Mouse (Mus musculus) hindbrain, embryonic 13.5 days (tissue): ENCODE results near the gene Stat6. TPM values are rescaled to one million over a fixed set of nuclear protein-coding genes. Genes with fewer than 3 reads are reported as not detected.

ENCODE experiments used
- ATAC-seq: fragments of 200-750 bp; cut with Nextera tagmentation; 2 replicates; pipeline ENCODE4 v1.8.0; 2017; ENCODE audit warnings: moderate TSS enrichment; ENCODE audit not compliant: low FRiP score
- H3K27ac ChIP-seq: fragments of 300-500 bp; sonication (generic); 2 replicates; pipeline ENCODE4 v1.5.1; 2015; ENCODE audit warnings: inconsistent platforms, mild to moderate bottlenecking, moderate library complexity
- H3K27me3 ChIP-seq: fragments of 300-500 bp; sonication (generic); 2 replicates; pipeline ENCODE4 v1.6.1; 2015; ENCODE audit warnings: mild to moderate bottlenecking, inconsistent platforms
- H3K36me3 ChIP-seq: fragments of 300-500 bp; sonication (generic); 2 replicates; pipeline ENCODE4 v1.6.1; 2015; ENCODE audit warnings: mild to moderate bottlenecking, inconsistent platforms
- H3K4me1 ChIP-seq: fragments of 300-500 bp; sonication (generic); replicated peaks from 2 replicates; pipeline ENCODE4 v1.6.1; 2015; ENCODE audit warnings: inconsistent platforms
- H3K4me2 ChIP-seq: fragments of 300-500 bp; sonication (generic); 2 replicates; pipeline ENCODE4 v1.6.1; 2015; ENCODE audit warnings: inconsistent platforms, mild to moderate bottlenecking, moderate library complexity
- H3K4me3 ChIP-seq: fragments of 300-500 bp; sonication (generic); 2 replicates; pipeline ENCODE4 v1.5.1; 2015; ENCODE audit warnings: mild to moderate bottlenecking, inconsistent platforms
- H3K9ac ChIP-seq: fragments of 300-500 bp; sonication (generic); 2 replicates; pipeline ENCODE4 v1.6.1; 2015; ENCODE audit warnings: mild to moderate bottlenecking, inconsistent platforms
- H3K9me3 ChIP-seq: fragments of 300-500 bp; sonication (generic); 2 replicates; pipeline ENCODE4 v1.6.1; 2016; ENCODE audit warnings: inconsistent platforms
- WGBS: fragments of 180-500 bp; shearing (Covaris S2); methylation state at CpG from one replicate; pipeline ENCODE4 v1.1.7; 2015; 5-methylcytosine and 5-hydroxymethylcytosine counted together
- polyA plus RNA-seq: library from polyadenylated mRNA; unstranded; fragments of >200 nt; fragmentation: Nextera tagmentation; extraction: Ambion mirVana; gene quantifications from 2 replicates; pipeline ENCODE4 v1.2.1, GENCODE M21; 2015

Gene Stat6
- polyA plus RNA-seq, 1 experiment from 2014 or later = 5.0 TPM

GRCm38 (mm10) chr10:127618173-127618572 is 24.6 kb upstream of the Stat6 start:
- WGBS = 48% methylated on average over 6 of the region's 6 CpGs
- no peak for ATAC-seq
- H3K27me3 ChIP-seq = no peaks in the 10 kb centered on the region
- H3K4me1 ChIP-seq = peaks cover 73% of the 10 kb centered on the region
- 0 out of 2 replicates have a peak overlapping the region, but pooled peaks have one; percentile 13 for H3K27ac ChIP-seq
- peak overlapping the region; percentile 91 for H3K4me3 ChIP-seq
- no peaks in the 10 kb centered on the region for H3K9me3 ChIP-seq
- H3K4me2 ChIP-seq = peak overlapping the region; percentile 84
- peaks cover 8% of the 10 kb centered on the region; the same call in 1 of the 2 replicates for H3K36me3 ChIP-seq
- peak overlapping the region; percentile 59; the same call in 1 of the 2 replicates for H3K9ac ChIP-seq

- Histone ChIP-seq H3K4me2 (peak overlapping the region; percentile 84), H3K27ac (peak overlapping the region; percentile 95), H3K9ac (peak overlapping the region; percentile 97), H3K9me3 (no peaks in the 10 kb centered on the region), H3K36me3 (0 out of 2 replicates have a peak, but pooled peaks cover 3% of the 10 kb centered on the region), H3K27me3 (no peaks in the 10 kb centered on the region), H3K4me1 (peaks cover 66% of the 10 kb centered on the region), H3K4me3 (peak overlapping the region; percentile 91)
- no peak for ATAC-seq
- 23% methylated on average over 8 of the region's 8 CpGs for WGBS
Observed at GRCm38 (mm10) chr10:127619119-127619721, 23.6 kb upstream of the Stat6 start.

GRCm38 (mm10) chr10:127619941-127620405 is 22.8 kb upstream of the Stat6 start:
- Histone ChIP-seq H3K4me2 (peak overlapping the region; percentile 84), H3K4me3 (peak overlapping the region; percentile 91), H3K27ac (peak overlapping the region; percentile 95), H3K36me3 (0 out of 2 replicates have a peak, but pooled peaks cover 3% of the 10 kb centered on the region), H3K27me3 (no peaks in the 10 kb centered on the region), H3K9ac (peak overlapping the region; percentile 97), H3K4me1 (peaks cover 58% of the 10 kb centered on the region), H3K9me3 (no peaks in the 10 kb centered on the region)
- ATAC-seq = peak; percentile 11
- WGBS = under 1% methylated on average over 11 of the region's 12 CpGs

- WGBS = 0% methylated on average over 25 of the region's 32 CpGs
- H3K4me1 ChIP-seq = peaks cover 52% of the 10 kb centered on the region
- H3K9ac ChIP-seq = peak within 1 kb of the TSS; percentile 97
- peak within 1 kb of the TSS; percentile 84 for H3K4me2 ChIP-seq
- H3K9me3 ChIP-seq = no peaks in the 10 kb centered on the region
- H3K36me3 ChIP-seq = 0 out of 2 replicates have a peak, but pooled peaks cover 3% of the 10 kb centered on the region
- H3K4me3 ChIP-seq = peak within 1 kb of the TSS; percentile 91
- no peaks in the 10 kb centered on the region for H3K27me3 ChIP-seq
- peak; percentile 81 for ATAC-seq
- peak within 1 kb of the TSS; percentile 95 for H3K27ac ChIP-seq
Observed at GRCm38 (mm10) chr10:127620406-127621190, 22.2 kb upstream of the Stat6 start, which contains the start of gene Lrp1. TSS of gene Lrp1 (minus strand) at chr10:127621148.

GRCm38 (mm10) chr10:127621191-127622056 is 21.4 kb upstream of the Stat6 start:
- Histone ChIP-seq H3K4me3 (peak overlapping the region; percentile 91), H3K4me2 (peak overlapping the region; percentile 84), H3K9ac (peak overlapping the region; percentile 74), H3K27me3 (no peaks in the 10 kb centered on the region), H3K4me1 (peaks cover 44% of the 10 kb centered on the region), H3K27ac (peak overlapping the region; percentile 95), H3K36me3 (0 out of 2 replicates have a peak, but pooled peaks cover 3% of the 10 kb centered on the region), H3K9me3 (no peaks in the 10 kb centered on the region)
- WGBS = 0% methylated on average over 34 of the region's 39 CpGs
- peak; percentile 84 for ATAC-seq

- Histone ChIP-seq H3K9ac (peak overlapping the region; percentile 74), H3K27me3 (no peaks in the 10 kb centered on the region), H3K9me3 (no peaks in the 10 kb centered on the region), H3K4me1 (peaks cover 38% of the 10 kb centered on the region), H3K27ac (peak overlapping the region; percentile 95), H3K36me3 (0 out of 2 replicates have a peak, but pooled peaks cover 3% of the 10 kb centered on the region), H3K4me2 (peak overlapping the region; percentile 84), H3K4me3 (peak overlapping the region; percentile 91)
- WGBS = 0% methylated on average over 13 of the region's 13 CpGs
- ATAC-seq = peak; percentile 15
Observed at GRCm38 (mm10) chr10:127622057-127622392, 20.8 kb upstream of the Stat6 start.

- Histone ChIP-seq H3K9me3 (no peaks in the 10 kb centered on the region), H3K4me2 (0 out of 2 replicates have a peak overlapping the region, but pooled peaks have one; percentile 84), H3K4me3 (no peak overlapping the region; the same call in 1 of the 2 replicates), H3K36me3 (no peaks in the 10 kb centered on the region), H3K9ac (no peak overlapping the region), H3K27me3 (no peaks in the 10 kb centered on the region), H3K27ac (no peak overlapping the region), H3K4me1 (peaks cover 31% of the 10 kb centered on the region)
- no peak for ATAC-seq
- 61% methylated on average over 4 of the region's 4 CpGs for WGBS
Observed at GRCm38 (mm10) chr10:127622661-127623060, 20.1 kb upstream of the Stat6 start.

GRCm38 (mm10) chr10:127623439-127624216 is 19.2 kb upstream of the Stat6 start:
- H3K4me2 ChIP-seq = no peak overlapping the region
- ATAC-seq = no peak
- no peaks in the 10 kb centered on the region for H3K27me3 ChIP-seq
- peaks cover 22% of the 10 kb centered on the region for H3K4me1 ChIP-seq
- no peak overlapping the region for H3K27ac ChIP-seq
- no peaks in the 10 kb centered on the region for H3K36me3 ChIP-seq
- H3K4me3 ChIP-seq = no peak overlapping the region
- no peak overlapping the region for H3K9ac ChIP-seq
- no peaks in the 10 kb centered on the region for H3K9me3 ChIP-seq
- 96% methylated on average over 6 of the region's 6 CpGs for WGBS

- no peak overlapping the region for H3K27ac ChIP-seq
- H3K4me2 ChIP-seq = no peak overlapping the region
- no peaks in the 10 kb centered on the region for H3K27me3 ChIP-seq
- H3K9ac ChIP-seq = no peak overlapping the region
- H3K4me3 ChIP-seq = no peak overlapping the region
- H3K4me1 ChIP-seq = peaks cover 9% of the 10 kb centered on the region
- no peak for ATAC-seq
- H3K9me3 ChIP-seq = no peaks in the 10 kb centered on the region
- WGBS = 85% methylated on average over 3 of the region's 3 CpGs
- H3K36me3 ChIP-seq = no peaks in the 10 kb centered on the region
Observed at GRCm38 (mm10) chr10:127626433-127626832, 16.4 kb upstream of the Stat6 start.

- WGBS = 91% methylated on average over 10 of the region's 10 CpGs
- no peak overlapping the region for H3K27ac ChIP-seq
Observed at GRCm38 (mm10) chr10:127631261-127632214, 11.2 kb upstream of the Stat6 start.

More at GRCm38 (mm10) chr10:127631261-127632214, 11.2 kb upstream of the Stat6 start:
- Histone ChIP-seq H3K4me2 (no peak overlapping the region), H3K4me1 (no peaks in the 10 kb centered on the region), H3K27me3 (no peaks in the 10 kb centered on the region), H3K36me3 (no peaks in the 10 kb centered on the region), H3K9me3 (no peaks in the 10 kb centered on the region), H3K4me3 (no peak overlapping the region), H3K9ac (no peak overlapping the region)
- ATAC-seq = no peak
